Mouse (Mus musculus) erythroblast, embryonic 14.5 days (primary cell): ENCODE measurements around the gene Uvrag. TPM values are rescaled to one million over a fixed set of nuclear protein-coding genes. Genes with fewer than 3 reads are reported as not detected.

ENCODE experiments used
- H3K27me3 ChIP-seq: 2 replicates; pipeline ENCODE4 v1.6.1; 2012; ENCODE audit warnings: inconsistent platforms; ENCODE audit not compliant: control insufficient read depth
- H3K36me3 ChIP-seq: 2 replicates; pipeline ENCODE4 v1.6.1; 2012; ENCODE audit warnings: mild to moderate bottlenecking, inconsistent platforms; ENCODE audit not compliant: control insufficient read depth
- H3K4me1 ChIP-seq: 2 replicates; pipeline ENCODE4 v1.6.1; 2012; ENCODE audit warnings: inconsistent platforms; ENCODE audit not compliant: control insufficient read depth
- H3K4me3 ChIP-seq: replicated peaks from 2 replicates; pipeline ENCODE3; 2012; ENCODE audit warnings: moderate library complexity, mild to moderate bottlenecking, inconsistent platforms
- H3K9me3 ChIP-seq: 2 replicates; pipeline ENCODE4 v1.6.1; 2012; ENCODE audit warnings: low read length, inconsistent platforms, mixed read lengths; ENCODE audit not compliant: control insufficient read depth
- GATA1 ChIP-seq: IDR thresholded peaks from 2 replicates; pipeline ENCODE4 v1.6.1; 2012; ENCODE audit warnings: low read length, inconsistent platforms, mixed read lengths
- TAL1 ChIP-seq: IDR thresholded peaks from 3 replicates; pipeline ENCODE4 v1.6.1; 2012; ENCODE audit warnings: low read length, inconsistent platforms, mixed read lengths
- polyA plus RNA-seq: library from polyadenylated mRNA; stranded (reverse); fragments of >175 nt; gene quantifications from 2 replicates; pipeline ENCODE4 v1.2.3, GENCODE M21; 2012

Uvrag gene
- polyA plus RNA-seq, 1 experiment = 0.36 TPM

DNA sequence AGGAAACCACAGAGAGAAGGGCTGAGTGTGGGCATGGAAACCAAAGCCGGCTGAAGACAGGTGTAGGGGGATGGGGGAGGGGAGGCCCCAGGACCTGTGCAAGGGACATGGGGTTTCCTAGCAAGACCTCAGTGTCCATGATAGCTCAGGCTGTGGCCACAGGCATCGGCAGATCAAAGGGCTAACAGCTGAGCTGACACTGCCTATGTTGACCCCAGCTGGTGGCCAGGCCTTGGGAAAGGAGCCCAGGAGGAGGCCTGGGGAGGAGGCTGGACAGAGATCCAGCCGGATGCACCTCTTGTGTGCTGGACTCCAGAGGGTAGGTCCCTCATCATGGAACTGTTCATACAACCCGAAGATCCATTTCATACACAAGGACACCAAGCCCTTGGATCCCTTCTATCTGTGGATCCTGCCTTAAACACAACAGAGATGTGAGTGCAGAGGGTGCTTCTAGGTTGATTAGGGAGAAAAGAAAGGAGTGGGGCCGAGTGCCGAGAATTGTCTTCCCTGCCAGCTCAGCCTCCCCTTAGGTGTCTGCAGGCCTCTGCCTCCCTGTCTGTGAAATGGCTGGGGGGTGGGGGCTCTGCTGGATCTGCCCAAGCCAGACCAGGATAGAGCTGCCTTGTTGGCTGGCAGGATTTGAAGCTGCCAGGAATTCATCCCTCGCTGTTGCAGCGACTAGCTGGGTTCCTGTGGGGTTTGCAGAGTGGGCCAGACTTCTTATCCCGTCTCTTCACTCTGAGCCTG, 276.8 kb downstream of the Uvrag start:
- no peaks in the 10 kb centered on the region for H3K9me3 ChIP-seq
- no peaks in the 10 kb centered on the region for H3K27me3 ChIP-seq
- no peak overlapping the region for H3K4me3 ChIP-seq
- no peak for TF ChIP-seq TAL1
- TF ChIP-seq GATA1 = no peak
- no peaks in the 10 kb centered on the region for H3K4me1 ChIP-seq
- no peaks in the 10 kb centered on the region for H3K36me3 ChIP-seq

DNA sequence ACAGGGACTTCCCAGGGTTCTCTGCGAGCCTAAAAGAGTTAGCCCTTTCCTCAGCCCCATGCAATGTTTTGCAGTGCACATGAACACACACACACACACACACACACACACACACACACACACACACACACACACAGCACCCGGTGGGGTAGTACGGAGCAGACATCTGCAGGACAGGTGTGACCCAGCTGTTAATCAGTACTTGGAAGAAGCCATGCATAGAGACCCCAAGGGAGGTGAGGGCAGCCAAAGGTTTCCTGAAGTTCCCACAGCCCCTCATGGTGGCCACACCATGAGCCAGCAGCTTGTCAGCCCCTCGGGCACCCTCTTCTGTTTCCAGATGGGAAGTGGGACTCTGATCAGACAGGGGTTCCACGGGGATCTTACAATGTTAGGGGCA, 277.9 kb downstream of the Uvrag start:
- Histone ChIP-seq H3K4me1 (no peaks in the 10 kb centered on the region), H3K4me3 (no peak overlapping the region), H3K27me3 (no peaks in the 10 kb centered on the region), H3K9me3 (no peaks in the 10 kb centered on the region), H3K36me3 (no peaks in the 10 kb centered on the region)
- no peak for TF ChIP-seq TAL1
- TF ChIP-seq GATA1 = no peak

DNA sequence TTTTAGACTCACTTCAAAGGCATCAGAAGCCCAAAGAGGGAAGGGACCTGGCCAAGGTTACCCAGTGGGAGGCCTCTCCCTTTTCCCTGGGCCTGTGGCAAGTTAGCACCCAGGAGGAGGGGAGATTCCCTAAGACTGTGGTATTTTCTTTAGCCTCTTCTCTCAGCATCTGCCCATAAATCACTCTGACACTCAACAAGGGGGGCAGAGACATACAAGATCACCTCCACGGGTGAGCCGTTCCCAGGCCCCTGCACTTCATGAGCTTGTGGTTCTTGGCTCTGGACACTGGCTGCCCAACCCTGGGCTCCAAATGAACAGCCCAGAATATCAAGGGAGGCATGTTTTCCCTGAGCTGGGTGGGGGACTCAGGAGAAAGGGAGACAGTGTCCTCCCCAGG, 279.9 kb downstream of the Uvrag start:
- Histone ChIP-seq H3K9me3 (no peaks in the 10 kb centered on the region), H3K4me3 (no peak overlapping the region), H3K36me3 (no peaks in the 10 kb centered on the region), H3K27me3 (no peaks in the 10 kb centered on the region), H3K4me1 (no peaks in the 10 kb centered on the region)
- TF ChIP-seq GATA1 = no peak
- no peak for TF ChIP-seq TAL1

DNA sequence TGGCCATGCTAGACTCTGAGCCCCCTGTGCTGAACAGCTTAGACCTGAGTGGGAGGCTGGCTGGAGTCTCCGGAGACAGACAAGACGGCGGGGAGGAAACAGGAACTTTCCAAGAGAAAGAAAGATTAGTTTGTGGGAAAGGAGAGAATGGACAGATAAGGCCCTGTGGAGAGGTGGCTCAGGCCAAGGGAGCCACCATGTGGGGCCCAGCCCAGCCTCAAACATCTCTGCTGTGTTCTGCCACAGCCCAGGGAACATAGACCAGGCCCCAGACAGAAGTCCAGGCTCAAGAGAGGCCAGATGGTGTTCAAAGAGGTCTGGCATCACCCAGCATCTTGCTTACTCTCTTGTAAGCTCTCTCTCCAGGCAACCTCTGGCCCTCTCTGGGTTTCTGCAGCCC, 283.8 kb downstream of the Uvrag start:
- no peaks in the 10 kb centered on the region for H3K36me3 ChIP-seq
- no peaks in the 10 kb centered on the region for H3K4me1 ChIP-seq
- TF ChIP-seq TAL1 (no peak), GATA1 (no peak)
- no peak overlapping the region for H3K4me3 ChIP-seq
- no peaks in the 10 kb centered on the region for H3K27me3 ChIP-seq
- H3K9me3 ChIP-seq = no peaks in the 10 kb centered on the region

GRCm38 (mm10) chr7:98856128-98856527, 284.8 kb downstream of the Uvrag start:
- TF ChIP-seq TAL1 (no peak), GATA1 (no peak)
- no peaks in the 10 kb centered on the region for H3K36me3 ChIP-seq
- H3K4me3 ChIP-seq = no peak overlapping the region
- no peaks in the 10 kb centered on the region for H3K4me1 ChIP-seq
- no peaks in the 10 kb centered on the region for H3K27me3 ChIP-seq
- no peaks in the 10 kb centered on the region for H3K9me3 ChIP-seq

GRCm38 (mm10) chr7:98855388-98855787, 285.6 kb downstream of the Uvrag start:
- H3K9me3 ChIP-seq = no peaks in the 10 kb centered on the region
- H3K27me3 ChIP-seq = no peaks in the 10 kb centered on the region
- peaks cover 2% of the 10 kb centered on the region for H3K4me1 ChIP-seq
- H3K36me3 ChIP-seq = no peaks in the 10 kb centered on the region
- TF ChIP-seq TAL1 (no peak), GATA1 (no peak)
- H3K4me3 ChIP-seq = no peak overlapping the region

DNA sequence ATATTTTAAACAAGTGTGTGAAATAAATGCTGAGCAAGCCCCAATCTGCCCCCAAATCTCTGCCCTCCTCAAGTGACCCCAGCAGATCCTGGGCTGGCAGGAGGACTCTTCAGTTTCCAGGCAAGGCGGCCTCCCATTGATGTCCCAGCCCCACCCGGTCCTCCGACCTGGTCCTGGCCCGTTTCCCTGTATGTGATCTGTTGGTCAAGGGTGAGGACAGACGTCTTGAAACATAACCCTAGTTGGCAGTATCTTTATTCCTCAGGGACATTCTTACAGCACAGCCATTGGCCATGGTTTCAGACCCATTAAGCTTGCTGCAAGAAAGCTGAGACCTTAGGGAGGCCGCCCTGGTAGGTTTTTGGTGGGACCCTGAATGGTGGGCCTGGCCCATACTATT, 287.1 kb downstream of the Uvrag start:
- H3K27me3 ChIP-seq = no peaks in the 10 kb centered on the region
- H3K4me1 ChIP-seq = peaks cover 3% of the 10 kb centered on the region
- no peaks in the 10 kb centered on the region for H3K36me3 ChIP-seq
- H3K4me3 ChIP-seq = no peak overlapping the region
- H3K9me3 ChIP-seq = no peaks in the 10 kb centered on the region
- TF ChIP-seq GATA1 = no peak
- TF ChIP-seq TAL1 = no peak

DNA sequence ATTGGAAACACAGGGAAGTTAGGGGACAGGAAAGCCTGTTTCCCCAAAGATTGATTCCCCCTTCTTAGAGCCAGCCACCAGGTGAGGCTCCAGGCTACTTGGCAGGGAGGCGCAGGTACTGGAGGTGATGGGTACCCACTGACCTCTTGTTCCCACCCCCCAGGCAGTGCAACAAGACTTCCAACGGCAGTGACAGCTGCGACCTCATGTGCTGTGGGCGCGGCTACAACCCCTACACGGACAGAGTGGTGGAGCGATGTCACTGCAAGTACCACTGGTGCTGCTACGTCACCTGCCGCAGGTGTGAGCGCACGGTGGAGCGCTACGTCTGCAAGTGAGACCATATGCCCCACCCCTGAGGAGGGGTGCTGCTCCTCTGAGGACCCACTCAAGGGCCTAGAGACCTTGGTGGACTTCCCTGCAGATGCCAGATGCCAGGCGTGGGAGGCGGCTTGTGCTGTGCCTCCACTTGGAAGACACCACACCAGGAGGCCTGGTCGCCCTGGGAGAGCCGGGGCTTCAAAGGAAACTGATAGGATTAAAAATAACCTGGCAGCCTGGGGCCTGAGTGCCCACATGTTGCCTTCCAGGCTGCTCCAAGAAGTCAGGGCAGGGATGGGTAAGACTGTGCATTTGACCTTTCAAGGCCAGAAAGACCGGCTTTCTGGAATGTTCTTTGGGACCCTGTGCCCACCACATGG, 287.8 kb downstream of the Uvrag start:
- H3K27me3 ChIP-seq = no peaks in the 10 kb centered on the region
- TF ChIP-seq GATA1 = no peak
- TF ChIP-seq TAL1 = no peak
- no peak overlapping the region for H3K4me3 ChIP-seq
- H3K4me1 ChIP-seq = peaks cover 3% of the 10 kb centered on the region
- H3K36me3 ChIP-seq = no peaks in the 10 kb centered on the region
- H3K9me3 ChIP-seq = no peaks in the 10 kb centered on the region

DNA sequence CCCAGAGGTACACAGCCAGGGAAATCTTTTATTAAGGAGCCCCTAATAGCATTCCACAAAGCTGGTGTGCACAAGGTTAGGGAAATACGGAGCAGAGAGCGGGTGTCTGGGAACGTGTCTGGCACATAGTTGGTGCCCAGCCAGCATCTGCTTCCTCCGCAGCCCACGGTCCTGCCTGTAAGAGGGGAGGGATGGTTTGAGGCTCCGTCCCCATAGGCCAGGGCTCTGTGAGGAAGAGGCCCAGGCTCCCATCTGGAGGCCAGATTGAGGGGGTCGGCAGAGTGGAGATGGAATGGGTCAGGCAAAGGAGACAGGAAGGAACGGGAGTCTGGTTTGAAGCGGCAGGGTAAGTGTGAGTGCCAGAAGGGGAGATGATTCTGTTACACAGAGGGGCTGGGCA, 289.7 kb downstream of the Uvrag start:
- no peaks in the 10 kb centered on the region for H3K9me3 ChIP-seq
- H3K27me3 ChIP-seq = no peaks in the 10 kb centered on the region
- TF ChIP-seq TAL1 = no peak
- no peak overlapping the region for H3K4me3 ChIP-seq
- no peaks in the 10 kb centered on the region for H3K36me3 ChIP-seq
- H3K4me1 ChIP-seq = peaks cover 3% of the 10 kb centered on the region
